Mouse (Mus musculus) inflammation-experienced regulatory T-cells, adult 6 months (primary cell): ENCODE results near the gene Olfr1258. TPM values are rescaled to one million over a fixed set of nuclear protein-coding genes. Genes with fewer than 3 reads are reported as not detected.
"Not testable (repeated sequence)": the region's sequence is repeated elsewhere in the genome, so short reads cannot be mapped to it uniquely, and the experiment has no call there.

Experiments
- ATAC-seq: one replicate; pipeline ENCODE4 v1.8.0; 2017
- polyA plus RNA-seq, 3 experiments: library from polyadenylated mRNA; unstranded; fragments of 100-300 nt; shearing (Covaris generic); gene quantifications; one replicate each; pipeline ENCODE4 v1.2.1; 2017

The Olfr1258 gene
- not detected for polyA plus RNA-seq

DNA sequence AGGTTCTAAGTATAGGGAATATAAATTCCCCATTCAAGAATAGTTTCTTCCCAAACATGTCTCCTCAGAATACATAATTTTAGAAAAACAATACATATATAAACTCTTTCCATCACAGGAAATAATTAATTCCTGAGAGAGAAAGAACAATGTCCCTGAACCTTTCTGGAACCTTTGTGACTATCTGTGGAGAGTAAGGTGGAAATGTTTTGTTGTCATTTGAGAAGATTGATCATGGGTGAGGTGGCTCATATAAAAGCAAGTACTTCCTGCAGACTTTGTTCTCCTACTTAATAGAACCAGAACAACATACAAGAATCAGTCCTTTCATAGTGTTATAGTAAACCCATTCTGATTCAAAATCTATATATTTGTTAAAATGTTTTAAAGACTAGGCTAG, at the start of gene Olfr1258:
Olfr1258 (plus strand) TSS at position 301 of the 400 bp plus-strand sequence.
- no peak for ATAC-seq

DNA sequence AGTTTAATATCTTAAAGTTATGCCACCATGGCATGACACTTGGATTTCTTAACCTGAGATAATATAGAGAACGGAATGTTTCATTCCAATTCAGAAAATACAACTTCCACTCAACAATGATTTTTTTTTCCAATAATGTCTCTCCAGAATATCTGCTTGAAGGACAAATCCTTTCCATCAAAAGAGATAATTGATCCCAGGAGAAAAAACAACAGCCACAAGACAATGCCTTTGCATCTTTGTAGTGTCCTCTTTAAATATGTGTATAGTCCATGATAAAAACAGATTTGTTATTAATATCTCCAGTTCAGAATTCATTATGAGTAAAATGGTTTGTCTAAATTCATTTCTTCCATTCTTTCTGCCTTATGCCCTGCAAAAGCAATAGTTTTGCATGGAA, 49.0 kb upstream of the Olfr1258 start, which contains the start of gene Olfr1257:
Olfr1257 (plus strand) TSS at position 301 of the 400 bp plus-strand sequence.
- ATAC-seq: no peak

DNA sequence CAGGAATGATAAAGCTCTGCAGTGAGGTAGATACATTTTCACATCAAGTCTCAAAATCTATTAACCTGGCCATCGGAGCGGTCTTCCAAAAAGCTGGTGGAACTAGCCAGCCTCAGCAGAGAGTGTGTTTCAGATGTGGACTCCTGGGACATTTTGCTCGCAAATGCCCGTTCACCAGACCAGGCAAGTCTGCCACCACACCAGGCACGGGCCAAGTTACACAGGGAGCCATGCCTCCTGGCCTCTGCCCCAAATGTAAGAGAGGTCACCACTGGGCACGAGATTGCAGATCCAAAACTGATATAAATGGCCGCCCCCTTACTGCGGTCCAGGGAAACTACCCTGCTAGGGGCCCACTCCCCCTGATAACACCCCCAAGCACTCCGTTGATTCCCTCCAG, 14.5 kb upstream of the Olfr1258 start:
- not testable (repeated sequence) for ATAC-seq

DNA sequence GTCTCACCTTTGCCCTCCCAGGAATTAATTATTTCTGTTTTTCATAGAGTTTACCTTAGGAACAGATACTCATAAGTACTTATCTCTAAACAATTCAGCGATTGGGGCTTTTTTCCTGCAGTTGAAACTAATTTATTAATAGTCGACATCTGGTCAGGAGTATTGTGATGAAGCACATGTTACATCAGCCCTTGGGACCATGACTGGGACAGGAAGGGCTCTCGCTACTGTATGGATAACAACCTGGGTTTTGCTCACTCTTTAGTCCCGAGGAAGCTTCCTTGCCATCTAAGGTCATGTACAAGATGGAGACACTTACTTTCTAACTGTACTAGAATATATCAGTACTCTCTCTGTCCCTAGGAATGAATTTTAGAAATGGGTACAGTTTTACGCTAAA, 21.5 kb downstream of the Olfr1258 start, which contains the start of gene Olfr1259:
Olfr1259 (minus strand) TSS at position 101 of the 400 bp plus-strand sequence.
- no peak for ATAC-seq

GRCm38 (mm10) chr2:89974184-89974583, 47.1 kb downstream of the Olfr1258 start, which contains the start of gene Olfr1260:
Olfr1260 (plus strand) TSS chr2:89974340.
- ATAC-seq: no peak

GRCm38 (mm10) chr2:89977709-89978108, 50.6 kb downstream of the Olfr1258 start:
- ATAC-seq: no peak

Other genes starting within 250 kb of the Olfr1258 start
- gene Olfr1252, start 202.3 kb upstream of the Olfr1258 start, polyA plus RNA-seq: not detected
- not detected for gene Olfr1253, start 170.2 kb upstream of the Olfr1258 start, polyA plus RNA-seq
- gene Olfr1254, start 133.7 kb upstream of the Olfr1258 start, polyA plus RNA-seq: not detected
- gene Olfr1255, start 115.3 kb upstream of the Olfr1258 start, polyA plus RNA-seq: not detected
- gene Olfr1256, start 85.8 kb upstream of the Olfr1258 start, polyA plus RNA-seq: not detected
- gene Olfr48, start 79.1 kb upstream of the Olfr1258 start, polyA plus RNA-seq: not detected
- not detected for gene Olfr1257, start 48.9 kb upstream of the Olfr1258 start, polyA plus RNA-seq
- not detected for gene Olfr1259, start 21.4 kb downstream of the Olfr1258 start, polyA plus RNA-seq
- gene Olfr1260, start 47.0 kb downstream of the Olfr1258 start, polyA plus RNA-seq: not detected
- not detected for gene Olfr1261, start 63.9 kb downstream of the Olfr1258 start, polyA plus RNA-seq
- not detected for gene Olfr1262, start 72.8 kb downstream of the Olfr1258 start, polyA plus RNA-seq
- not detected for gene Olfr1263, start 84.8 kb downstream of the Olfr1258 start, polyA plus RNA-seq
- not detected for gene Olfr1264, start 98.3 kb downstream of the Olfr1258 start, polyA plus RNA-seq
- gene Olfr1265, start 108.0 kb downstream of the Olfr1258 start, polyA plus RNA-seq: not detected
- not detected for gene Olfr140, start 136.3 kb downstream of the Olfr1258 start, polyA plus RNA-seq
- under 1 TPM in 1 of 3 experiments, not detected in 2; 0.34 TPM for gene Olfr1269, start 194.1 kb downstream of the Olfr1258 start, polyA plus RNA-seq
- gene Olfr32, start 215.0 kb downstream of the Olfr1258 start, polyA plus RNA-seq: not detected
- not detected for gene Olfr1270, start 225.8 kb downstream of the Olfr1258 start, polyA plus RNA-seq